Mouse (Mus musculus) lung, adult 10 weeks (tissue): ENCODE measurements around the gene Maip1. TPM values are rescaled to one million over a fixed set of nuclear protein-coding genes. Genes with fewer than 3 reads are reported as not detected.

Source experiments
- polyA plus RNA-seq: library from polyadenylated mRNA; stranded (reverse); fragments of 350-450 nt; fragmentation: Illumina TruSeq; extraction: RNeasy Lipid Tissue Mini Kit (QIAGEN cat#74804); gene quantifications from one replicate; pipeline ENCODE4 v1.2.3, GENCODE M21; 2014; ENCODE audit warnings: low read depth, low replicate concordance; ENCODE audit not compliant: insufficient read depth

Gene Maip1
- 6.7 TPM for polyA plus RNA-seq

DNA sequence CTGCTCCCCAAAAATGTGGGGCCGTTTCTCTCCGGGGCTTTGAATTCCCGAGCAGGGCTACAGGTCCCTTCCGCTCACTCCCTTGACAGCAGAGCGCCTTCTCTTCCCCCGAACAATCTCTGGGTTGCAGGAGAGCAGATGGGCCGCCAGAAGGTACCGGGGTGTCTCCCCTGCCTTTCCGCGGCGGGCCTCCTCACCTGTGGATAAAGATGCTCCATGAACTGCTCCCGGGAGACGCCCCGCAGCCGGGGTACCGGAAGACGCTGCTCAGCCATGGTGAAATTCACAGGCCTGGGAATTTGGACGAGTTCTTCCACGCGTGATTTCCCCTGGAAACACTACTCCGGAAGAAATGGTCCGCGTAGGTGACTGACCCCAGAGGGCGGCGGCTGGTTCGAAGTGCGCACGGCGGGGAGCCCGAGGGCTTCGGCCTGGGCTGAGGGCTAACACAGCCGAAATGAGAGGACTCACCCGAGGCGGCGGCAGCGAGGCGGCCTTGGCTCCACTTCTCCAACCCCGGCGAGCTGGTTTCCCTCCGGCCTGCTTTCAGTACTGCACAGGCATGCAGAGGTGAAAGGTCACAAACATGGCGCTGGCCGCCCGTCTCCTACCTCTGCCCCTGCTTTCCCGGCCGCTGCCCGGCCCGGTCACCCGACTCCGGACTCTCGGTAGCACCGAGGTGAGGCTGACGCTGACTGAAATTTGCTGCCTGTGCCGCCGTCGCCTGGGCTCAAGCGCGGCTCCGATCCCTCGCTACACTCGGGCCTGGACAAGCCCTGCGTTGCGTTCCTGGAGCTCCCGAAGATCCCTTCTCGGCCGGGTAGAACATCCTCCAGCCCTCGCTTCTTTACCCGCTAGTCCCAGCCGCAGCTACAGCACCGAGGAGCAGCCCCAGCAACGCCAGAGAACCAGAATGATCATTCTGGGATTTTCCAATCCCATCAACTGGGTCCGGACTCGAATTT is at the start of gene Maip1, which contains the start of gene Tyw5:
Gene Maip1, plus strand, starts transcription at position 142 of the 965 bp plus-strand sequence.
Gene Tyw5, minus strand, starts transcription at position 915 of the 965 bp plus-strand sequence.

DNA sequence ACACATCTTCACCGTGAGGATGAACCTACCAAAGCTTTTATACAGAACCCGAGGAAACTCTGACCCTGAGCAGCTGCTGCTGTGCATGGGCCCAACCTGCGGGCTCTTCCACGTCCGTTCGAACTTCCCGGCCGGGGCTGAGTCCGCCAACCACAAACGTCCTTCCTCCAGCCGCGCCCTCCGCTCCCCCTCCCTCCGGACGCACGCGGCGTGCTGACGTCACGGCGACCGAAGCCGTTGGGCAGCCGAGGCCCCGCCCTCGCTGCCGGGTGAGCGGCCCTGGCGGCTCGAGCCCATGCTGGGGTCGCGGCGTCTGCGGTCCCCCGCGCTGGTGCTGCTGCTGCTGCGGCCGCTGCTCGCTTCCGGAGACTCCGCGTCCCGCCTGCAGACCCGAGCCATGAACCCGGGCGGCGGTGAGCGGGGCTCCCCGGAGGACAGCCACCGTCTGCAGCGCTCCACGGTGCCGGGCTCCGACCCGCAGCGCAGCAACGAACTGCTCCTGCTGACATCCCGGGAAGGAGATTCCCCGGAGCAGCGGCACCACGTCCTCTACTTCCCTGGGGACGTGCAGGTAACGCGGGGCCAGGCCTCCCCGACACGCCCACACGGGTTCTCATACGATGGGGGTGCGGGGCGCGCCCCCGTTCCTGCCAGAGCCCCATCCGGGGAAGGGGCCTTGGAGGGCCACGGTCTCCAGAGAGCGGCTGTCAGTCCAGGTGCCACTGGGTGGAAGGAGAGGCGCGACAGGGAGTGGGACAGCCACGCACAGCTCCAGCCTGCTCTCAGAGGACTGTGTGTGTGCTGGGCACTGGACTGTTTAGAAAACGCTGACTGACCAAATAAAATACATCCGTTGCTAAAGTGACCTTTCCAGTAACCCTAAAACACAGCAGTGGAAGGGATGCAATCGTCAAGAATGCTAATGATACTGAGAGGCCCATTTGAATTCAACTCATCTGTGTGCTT is 28.5 kb upstream of the Maip1 start, which contains the start of gene 1700066M21Rik:
Gene 1700066M21Rik, plus strand, starts transcription at position 245 of the 966 bp plus-strand sequence.

Other genes starting within 250 kb of the Maip1 start
- 3.5 TPM for gene 1700066M21Rik, start 28.7 kb upstream of the Maip1 start, polyA plus RNA-seq
- gene Tyw5, start 773 bp downstream of the Maip1 start, polyA plus RNA-seq: 21.4 TPM